ENCODE assay signal across 8 mouse cellular contexts in genomic region chr2:114012749-114013211, GRCm38 (mm10). TPM values are rescaled to one million over a fixed set of nuclear protein-coding genes. Genes with fewer than 3 reads are reported as not detected.
DNase-seq lines count a peak whose midpoint lies in the region; ATAC-seq and TF ChIP-seq lines count a peak whose summit lies in the region.

No protein-coding gene starts in this region.

- 4% methylated on average over 19 of the region's 19 CpGs for WGBS in embryonic facial prominence, embryonic 12.5 days
- WGBS in limb, embryonic 12.5 days: 4% methylated on average over 19 of the region's 19 CpGs
- 5% methylated on average over 19 of the region's 19 CpGs for WGBS in stomach, embryonic 15.5 days

- DNase-seq in frontal cortex, postnatal 10 days (ENCODE audit: low spot score in 2 of 2): peak; percentile 19 to 28
- DNase-seq in frontal cortex, postnatal 14 days (ENCODE audit: low spot score in 2 of 2): no peak
- no peak for DNase-seq in MN1 (ENCODE audit: low spot score)
- DNase-seq in kidney, postnatal 10 days: no peak

- H3K27me3 ChIP-seq in E14TG2a.4 (ENCODE audit: insufficient read depth, low read length): peaks cover 42% of the 10 kb centered on the region
- peaks cover 44% of the 10 kb centered on the region for H3K27me3 ChIP-seq in embryonic facial prominence, embryonic 12.5 days
- peaks cover 64% of the 10 kb centered on the region for H3K27me3 ChIP-seq in limb, embryonic 12.5 days
- H3K27me3 ChIP-seq in stomach, embryonic 15.5 days (replicated peaks): peaks cover 25% of the 10 kb centered on the region

- H3K4me1 ChIP-seq in E14TG2a.4 (replicated peaks; ENCODE audit: low read depth, low read length): peaks cover 11% of the 10 kb centered on the region
- peaks cover 13% of the 10 kb centered on the region for H3K4me1 ChIP-seq in embryonic facial prominence, embryonic 12.5 days
- peaks cover 8% of the 10 kb centered on the region for H3K4me1 ChIP-seq in limb, embryonic 12.5 days (replicated peaks)
- H3K4me1 ChIP-seq in stomach, embryonic 15.5 days: 0 out of 2 replicates have a peak, but pooled peaks cover 7% of the 10 kb centered on the region

- no peak for ATAC-seq in embryonic facial prominence, embryonic 12.5 days (ENCODE audit: insufficient number of reproducible peaks, insufficient read depth, low FRiP score, low TSS enrichment)
- no peak for ATAC-seq in limb, embryonic 12.5 days (ENCODE audit: insufficient number of reproducible peaks, insufficient read depth, low FRiP score, low TSS enrichment, low read depth)
- peak; percentile 35; the same call in 1 of the 2 replicates for ATAC-seq in stomach, embryonic 15.5 days (ENCODE audit: insufficient read depth, low FRiP score, low read depth)

- no peak for TF ChIP-seq CTCF in E14TG2a.4 (conservative IDR thresholded peaks at IDR 0.05; ENCODE audit: low read length)

- H3K9me3 ChIP-seq in E14TG2a.4 (ENCODE audit: low read length): no peaks in the 10 kb centered on the region
- no peaks in the 10 kb centered on the region for H3K9me3 ChIP-seq in embryonic facial prominence, embryonic 12.5 days
- H3K9me3 ChIP-seq in limb, embryonic 12.5 days: no peaks in the 10 kb centered on the region
- H3K9me3 ChIP-seq in stomach, embryonic 15.5 days: no peaks in the 10 kb centered on the region

- no peak overlapping the region for H3K9ac ChIP-seq in embryonic facial prominence, embryonic 12.5 days
- no peak overlapping the region for H3K9ac ChIP-seq in limb, embryonic 12.5 days (replicated peaks)
- H3K9ac ChIP-seq in stomach, embryonic 15.5 days: no peak overlapping the region

- no peak overlapping the region for H3K27ac ChIP-seq in embryonic facial prominence, embryonic 12.5 days
- no peak overlapping the region for H3K27ac ChIP-seq in limb, embryonic 12.5 days
- H3K27ac ChIP-seq in stomach, embryonic 15.5 days: no peak overlapping the region

- H3K36me3 ChIP-seq in E14TG2a.4 (ENCODE audit: insufficient read depth, low read length): no peaks in the 10 kb centered on the region
- no peaks in the 10 kb centered on the region for H3K36me3 ChIP-seq in embryonic facial prominence, embryonic 12.5 days
- H3K36me3 ChIP-seq in limb, embryonic 12.5 days: no peaks in the 10 kb centered on the region
- H3K36me3 ChIP-seq in stomach, embryonic 15.5 days: no peaks in the 10 kb centered on the region

- peak overlapping the region; percentile 91 for H3K4me2 ChIP-seq in embryonic facial prominence, embryonic 12.5 days (replicated peaks)
- H3K4me2 ChIP-seq in limb, embryonic 12.5 days: peak overlapping the region; percentile 76
- H3K4me2 ChIP-seq in stomach, embryonic 15.5 days: peak overlapping the region; percentile 69

- H3K4me3 ChIP-seq in E14TG2a.4 (replicated peaks; ENCODE audit: low read length): peak overlapping the region; percentile 84
- H3K4me3 ChIP-seq in embryonic facial prominence, embryonic 12.5 days: peak overlapping the region; percentile 46
- H3K4me3 ChIP-seq in limb, embryonic 12.5 days (replicated peaks): peak overlapping the region; percentile 44
- H3K4me3 ChIP-seq in stomach, embryonic 15.5 days (replicated peaks): peak overlapping the region; percentile 39

RNA-seq across cellular contexts. Expression of gene Gjd2, which starts 0.6 kb away (rescaled TPM):
- polyA plus RNA-seq in embryonic facial prominence, embryonic 12.5 days (2016; fragmentation: Nextera tagmentation; extraction: Ambion mirVana): 0.10 TPM in 1 of 2 replicates, not detected in the other
- polyA plus RNA-seq in limb, embryonic 12.5 days (2016; fragmentation: Nextera tagmentation; extraction: Ambion mirVana): not detected in 2 replicates
- 0.94 and 1.1 TPM in 2 replicates for polyA plus RNA-seq in stomach, embryonic 15.5 days (2015; fragmentation: Nextera tagmentation; extraction: Ambion mirVana)

RNA-seq across cellular contexts. Expression of gene Actc1, which starts 40.6 kb away (rescaled TPM):
- polyA plus RNA-seq in embryonic facial prominence, embryonic 12.5 days (2016; fragmentation: Nextera tagmentation; extraction: Ambion mirVana): 218 and 260 TPM in 2 replicates
- 400 and 426 TPM in 2 replicates for polyA plus RNA-seq in limb, embryonic 12.5 days (2016; fragmentation: Nextera tagmentation; extraction: Ambion mirVana)
- 52.9 and 87.8 TPM in 2 replicates for polyA plus RNA-seq in stomach, embryonic 15.5 days (2015; fragmentation: Nextera tagmentation; extraction: Ambion mirVana)

Comparison
In these comparisons a context has a peak if more than half of its experiments do, and no peak if none do; other contexts are left out.
1. DNase-seq: peak in frontal cortex, postnatal 10 days (2 of 2); none in frontal cortex, postnatal 14 days (0 of 2), MN1 (single experiment) and kidney, postnatal 10 days (single experiment).
2. Peak in every context shown above with its lines, with median percentiles within 50 percentile points of each other: H3K4me3 ChIP-seq and H3K4me2 ChIP-seq.